Mouse (Mus musculus) frontal cortex, adult (tissue): ENCODE measurements around the gene Gal3st2.
"Not testable (repeated sequence)": the region's sequence is repeated elsewhere in the genome, so short reads cannot be mapped to it uniquely, and the experiment has no call there.

Experiments
- ATAC-seq: cut with Nextera tagmentation; 2 replicates; pipeline ENCODE4 v1.9.2; 2017; ENCODE audit warnings: mild to moderate bottlenecking, moderate library complexity, mixed read lengths; ENCODE audit not compliant: low TSS enrichment

Gene Gal3st2

GRCm38 (mm10) chr1:93871594-93872105, 10.5 kb downstream of the Gal3st2 start:
- ATAC-seq = peak; percentile 69

- ATAC-seq = peak; percentile 92
Observed at GRCm38 (mm10) chr1:93874405-93874804, 13.3 kb downstream of the Gal3st2 start.

DNA sequence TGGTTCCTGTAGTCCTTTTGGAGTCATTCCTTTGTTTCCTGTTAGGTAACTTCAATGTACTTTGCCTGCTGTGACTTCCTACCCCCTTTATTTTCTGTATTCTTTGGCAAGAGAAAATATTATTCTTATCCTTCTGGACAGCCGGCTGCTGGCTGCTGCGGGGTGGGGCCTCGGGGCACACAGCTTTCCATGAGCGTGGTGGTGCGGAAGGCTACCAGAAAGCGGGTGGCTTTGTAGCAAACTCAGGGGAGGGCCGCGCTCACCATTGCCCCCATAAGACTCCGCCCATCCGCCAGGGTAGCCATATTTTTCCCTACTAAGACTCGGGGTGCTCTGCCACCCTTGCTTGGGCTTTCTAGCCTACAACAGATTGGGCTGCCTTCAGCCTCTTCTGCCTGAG, 20.7 kb downstream of the Gal3st2 start:
- not testable (repeated sequence) for ATAC-seq

DNA sequence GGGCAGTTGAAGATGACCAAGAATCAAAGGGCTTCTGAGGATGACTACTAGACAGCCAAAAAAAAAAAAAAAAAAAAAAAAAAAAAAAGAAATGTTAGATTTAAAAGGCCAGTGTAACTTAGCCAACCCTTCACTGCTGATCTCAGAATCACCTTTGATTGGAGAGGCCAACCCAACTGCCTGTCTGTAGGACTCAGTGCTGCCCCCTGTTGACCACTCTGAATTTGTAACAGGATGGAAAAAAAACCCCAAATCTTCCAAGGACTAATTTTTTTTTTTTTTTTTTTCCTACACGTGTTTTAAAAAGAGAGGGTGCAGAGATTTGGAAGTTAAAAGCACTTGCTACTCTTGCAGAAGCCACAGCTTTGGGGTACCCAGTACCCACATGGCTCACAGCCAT, 29.8 kb downstream of the Gal3st2 start:
- ATAC-seq = not testable (repeated sequence)

DNA sequence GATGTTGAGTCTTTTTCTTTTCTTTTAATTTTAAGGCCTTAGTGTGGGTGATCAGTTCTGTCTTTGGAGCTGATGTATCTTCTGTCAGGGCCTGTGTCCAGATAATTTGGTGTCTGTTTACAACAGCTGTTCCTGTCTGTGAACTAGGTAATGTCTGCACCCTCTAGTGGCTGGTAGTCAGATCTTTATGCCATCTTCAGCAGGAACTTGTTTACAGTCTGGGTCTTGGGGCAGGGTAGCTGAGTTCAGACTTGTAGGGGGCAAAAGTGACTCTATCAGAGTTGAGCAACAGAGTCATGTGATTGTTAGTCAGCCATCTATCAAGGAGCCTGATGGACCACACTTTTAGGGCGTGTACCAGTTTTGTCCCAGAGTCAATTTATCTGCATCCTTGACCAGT, 36.3 kb downstream of the Gal3st2 start:
- peak; percentile 78 for ATAC-seq

DNA sequence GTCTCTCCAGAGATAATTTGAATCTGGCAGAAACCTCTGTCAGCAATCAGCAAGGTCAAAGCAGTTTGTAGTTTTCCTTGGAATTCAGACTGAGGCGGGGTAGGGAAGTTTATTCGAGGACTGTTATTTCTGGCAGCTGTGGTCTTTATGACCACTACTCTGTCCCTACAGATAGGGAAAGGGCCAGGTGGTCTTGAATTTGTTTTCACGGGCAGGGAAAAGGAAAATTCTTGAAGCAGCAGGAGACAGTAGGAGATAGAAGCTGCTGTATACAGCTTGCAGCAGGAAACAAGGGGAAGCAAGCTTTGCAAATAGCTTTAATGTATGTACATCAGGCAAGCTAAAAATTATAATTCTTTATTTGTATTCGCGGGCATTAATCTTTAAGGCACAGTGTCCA, 40.2 kb downstream of the Gal3st2 start:
- ATAC-seq = not testable (repeated sequence)

DNA sequence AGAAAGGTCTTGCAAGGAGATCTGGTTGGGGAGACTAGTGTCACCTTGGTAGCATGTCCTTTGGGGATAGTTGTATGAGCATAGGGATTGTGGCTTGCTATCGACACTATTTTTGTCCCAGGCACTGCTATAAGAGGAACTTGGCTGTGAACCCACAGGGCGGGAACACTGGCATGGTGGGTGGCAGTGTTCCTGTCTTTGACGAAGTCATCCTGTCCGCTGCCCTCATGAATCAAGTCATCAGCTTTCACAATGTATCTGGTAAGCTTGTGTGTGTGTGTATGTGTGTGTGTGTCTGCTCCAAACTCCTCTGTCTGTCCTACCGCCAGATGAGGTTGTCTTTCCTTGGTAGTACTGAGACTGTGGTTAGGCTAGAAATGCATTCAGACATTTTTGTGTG, 45.6 kb downstream of the Gal3st2 start:
- not testable (repeated sequence) for ATAC-seq

DNA sequence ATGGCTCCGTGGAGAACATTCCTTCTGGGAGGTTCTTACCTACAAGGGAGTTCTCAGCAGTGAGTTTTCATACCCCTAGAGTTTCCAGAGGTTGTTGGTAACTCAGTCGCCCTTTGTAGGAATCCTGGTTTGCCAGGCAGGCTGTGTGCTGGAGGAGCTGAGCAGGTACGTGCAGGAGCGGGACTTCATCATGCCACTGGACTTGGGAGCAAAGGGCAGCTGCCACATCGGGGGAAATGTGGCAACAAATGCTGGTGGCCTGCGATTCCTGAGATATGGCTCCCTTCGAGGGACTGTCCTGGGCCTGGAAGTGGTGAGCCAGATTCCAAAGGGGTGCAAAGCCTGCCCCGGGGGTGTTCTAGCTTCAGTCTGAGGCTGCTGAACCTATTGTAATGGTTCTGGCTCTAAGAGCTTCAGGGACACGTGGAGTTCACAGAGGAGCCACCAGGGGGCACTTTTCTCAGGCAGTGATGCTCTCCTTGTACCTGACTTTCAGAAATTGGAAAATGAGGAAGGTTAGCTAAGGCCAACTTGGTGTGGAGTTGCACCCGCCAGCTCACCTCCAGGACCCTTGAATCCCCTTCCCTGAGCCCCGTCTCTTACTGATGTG, 48.0 kb downstream of the Gal3st2 start:
- peak; percentile 87 for ATAC-seq

GRCm38 (mm10) chr1:93911877-93912276, 50.8 kb downstream of the Gal3st2 start:
- peak; percentile 98 for ATAC-seq

DNA sequence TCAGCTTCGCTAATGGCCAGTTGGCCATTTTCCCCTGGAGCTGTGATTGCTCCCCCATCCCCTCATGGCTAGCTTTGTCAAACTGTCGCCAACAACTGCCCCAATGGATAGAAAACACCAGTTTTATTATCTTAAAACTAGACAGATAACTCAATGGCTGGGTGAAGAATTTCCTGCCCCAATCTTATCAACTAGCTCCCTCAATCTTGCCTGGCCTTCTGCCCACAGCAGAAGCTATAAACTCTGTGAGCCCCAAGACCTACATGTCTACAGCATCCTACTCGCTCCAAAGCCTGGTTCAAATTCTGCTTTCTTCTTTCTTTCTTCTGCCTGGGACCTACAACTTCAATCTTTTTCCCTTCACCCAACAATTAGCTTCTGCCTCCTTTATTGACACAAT, 56.1 kb downstream of the Gal3st2 start:
- not testable (repeated sequence) for ATAC-seq

GRCm38 (mm10) chr1:93918011-93918410, 56.9 kb downstream of the Gal3st2 start, which contains the start of gene Gal3st2b:
Gene Gal3st2b (plus strand): TSS chr1:93918311.
- ATAC-seq = not testable (repeated sequence)

DNA sequence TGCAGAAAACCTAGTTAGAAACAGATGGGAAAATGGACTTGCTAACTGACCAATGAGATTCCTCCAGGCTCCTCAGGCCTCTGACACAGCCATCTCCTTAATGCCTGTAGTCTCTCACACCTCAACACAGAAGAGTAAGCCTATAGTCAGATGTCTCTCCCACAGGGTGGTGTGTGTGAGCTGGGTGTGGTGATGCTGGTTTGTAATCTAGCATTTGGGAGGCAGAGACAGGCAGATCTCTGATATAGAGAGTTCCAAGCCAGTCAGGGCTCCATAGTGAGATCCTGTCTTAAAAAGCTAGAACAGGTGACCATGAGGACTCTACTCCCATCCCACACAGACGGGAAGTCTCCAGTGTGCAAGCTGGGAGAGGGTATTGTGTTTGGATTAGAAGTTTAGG, 57.7 kb downstream of the Gal3st2 start:
- ATAC-seq = not testable (repeated sequence)

- ATAC-seq = not testable (repeated sequence)
Observed at GRCm38 (mm10) chr1:93919321-93919720, 58.2 kb downstream of the Gal3st2 start.

- not testable (repeated sequence) for ATAC-seq
Observed at GRCm38 (mm10) chr1:93922609-93923008, 61.5 kb downstream of the Gal3st2 start.

GRCm38 (mm10) chr1:93923098-93923497, 62.0 kb downstream of the Gal3st2 start:
- not testable (repeated sequence) for ATAC-seq
